Mouse (Mus musculus) liver, postnatal 0 days (tissue): ENCODE measurements around the gene A730061H03Rik. TPM values are rescaled to one million over a fixed set of nuclear protein-coding genes. Genes with fewer than 3 reads are reported as not detected.

Source experiments
- ATAC-seq: fragments of 200-750 bp; cut with Nextera tagmentation; 2 replicates; pipeline ENCODE4 v1.8.0; 2017; ENCODE audit warnings: mild to moderate bottlenecking, moderate library complexity
- DNase-seq: peaks from one replicate; pipeline ENCODE4 v3.0.0-alpha.2; 2016
- H3K27ac ChIP-seq: fragments of 300-500 bp; sonication (generic); 2 replicates; pipeline ENCODE4 v1.5.1; 2014; ENCODE audit warnings: antibody characterized with exemption, moderate library complexity, mild to moderate bottlenecking, low read depth
- H3K27me3 ChIP-seq: fragments of 300-500 bp; sonication (generic); 2 replicates; pipeline ENCODE4 v1.6.1; 2014; ENCODE audit warnings: low read length, control low read depth, mixed read lengths; ENCODE audit not compliant: insufficient read depth
- H3K36me3 ChIP-seq: fragments of 300-500 bp; sonication (generic); replicated peaks from 2 replicates; pipeline ENCODE4 v1.6.1; 2014; ENCODE audit warnings: mild to moderate bottlenecking, control low read depth, low read length, moderate library complexity, mixed read lengths; ENCODE audit not compliant: insufficient read depth
- H3K4me1 ChIP-seq: fragments of 300-500 bp; sonication (generic); 2 replicates; pipeline ENCODE4 v1.6.1; 2014; ENCODE audit warnings: antibody characterized with exemption, mild to moderate bottlenecking, control low read depth; ENCODE audit not compliant: insufficient read depth
- H3K4me2 ChIP-seq: fragments of 300-500 bp; sonication (generic); 2 replicates; pipeline ENCODE4 v1.6.1; 2014; ENCODE audit warnings: low read depth, mild to moderate bottlenecking, low read length, moderate library complexity, mixed read lengths
- H3K4me3 ChIP-seq: fragments of 300-500 bp; sonication (generic); 2 replicates; pipeline ENCODE4 v1.5.1; 2014; ENCODE audit warnings: low read depth, low read length
- H3K9ac ChIP-seq: fragments of 300-500 bp; sonication (generic); replicated peaks from 2 replicates; pipeline ENCODE4 v1.6.1; 2014; ENCODE audit warnings: mild to moderate bottlenecking, moderate library complexity
- H3K9me3 ChIP-seq: fragments of 300-500 bp; sonication (generic); 2 replicates; pipeline ENCODE4 v1.6.1; 2016; ENCODE audit warnings: mild to moderate bottlenecking, control low read depth, low read length, mixed read lengths
- CTCF ChIP-seq: sonication (generic); IDR thresholded peaks from 2 replicates; pipeline ENCODE4 v1.5.1; 2016; ENCODE audit warnings: antibody characterized with exemption, low read depth
- EP300 ChIP-seq: IDR thresholded peaks from 2 replicates; pipeline ENCODE4 v1.6.1; 2016; ENCODE audit warnings: antibody characterized with exemption, low read depth, mild to moderate bottlenecking
- WGBS: fragments of 180-500 bp; shearing (Covaris S2); extraction: QIAGEN DNeasy Blood & Tissue Kit; methylation state at CpG from one replicate; pipeline ENCODE4 v1.1.7; 2014; ENCODE audit not compliant: insufficient replicate concordance; 5-methylcytosine and 5-hydroxymethylcytosine counted together
- polyA plus RNA-seq: library from polyadenylated mRNA; unstranded; fragments of >200 nt; fragmentation: Nextera tagmentation; extraction: Ambion mirVana; gene quantifications from 2 replicates; pipeline ENCODE4 v1.2.1, GENCODE M21; 2015

Gene A730061H03Rik
- polyA plus RNA-seq, 1 experiment from 2014 or later: 1.4 TPM

DNA sequence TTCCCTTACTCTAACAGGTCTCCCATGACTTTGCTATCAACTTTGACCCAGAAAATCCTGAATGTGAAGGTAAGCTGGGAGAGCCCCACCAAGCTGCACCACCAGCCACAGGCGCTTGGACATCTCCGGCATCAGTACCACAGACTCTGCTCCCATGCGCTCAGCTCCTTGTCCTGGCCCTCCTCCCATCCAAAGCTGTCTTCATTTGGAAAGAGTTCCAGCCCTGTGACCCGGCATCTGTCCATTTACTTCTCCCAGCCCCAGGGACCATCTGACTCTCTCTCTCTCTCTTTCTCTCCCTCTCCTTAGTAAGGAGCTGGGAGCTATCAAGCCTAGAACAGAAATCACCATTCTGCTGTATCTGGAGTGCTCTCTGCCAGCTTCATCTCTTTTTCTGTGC is 44.4 kb downstream of the A730061H03Rik start:
- DNase-seq (no peak), ATAC-seq (no peak)
- Histone ChIP-seq H3K27ac (no peak overlapping the region), H3K9me3 (no peaks in the 10 kb centered on the region), H3K9ac (no peak overlapping the region), H3K36me3 (no peaks in the 10 kb centered on the region), H3K4me1 (peaks cover 6% of the 10 kb centered on the region), H3K4me3 (no peak overlapping the region), H3K27me3 (peaks cover 28% of the 10 kb centered on the region), H3K4me2 (no peak overlapping the region)
- WGBS: 92% methylated on average over 4 of the region's 4 CpGs
- no peak for TF ChIP-seq CTCF
- no peak for TF ChIP-seq EP300

DNA sequence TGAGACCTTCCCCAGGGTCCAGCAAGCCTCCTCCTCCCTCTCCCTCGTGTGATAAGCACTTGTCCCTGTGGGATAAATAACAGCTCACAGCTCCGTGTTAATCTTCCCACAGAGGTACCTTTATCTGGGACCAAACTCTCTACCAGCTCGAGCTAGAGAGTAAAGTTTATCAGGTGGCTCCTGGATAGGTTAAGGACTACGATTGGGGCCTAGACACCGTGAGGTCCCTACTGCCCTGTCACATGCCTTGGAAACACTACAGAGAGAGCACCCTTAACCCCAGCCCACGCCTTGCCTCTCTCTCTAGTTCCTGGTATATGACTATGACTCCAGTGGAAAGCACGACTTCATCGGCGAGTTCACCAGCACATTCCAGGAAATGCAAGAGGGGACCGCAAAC is 46.3 kb downstream of the A730061H03Rik start:
- no peak overlapping the region for H3K27ac ChIP-seq
- 47% methylated on average over 10 of the region's 10 CpGs for WGBS
- no peak for DNase-seq
- no peaks in the 10 kb centered on the region for H3K9me3 ChIP-seq
- H3K4me1 ChIP-seq: no peaks in the 10 kb centered on the region
- H3K27me3 ChIP-seq: peaks cover 22% of the 10 kb centered on the region
- H3K4me3 ChIP-seq: no peak overlapping the region
- ATAC-seq: no peak
- no peak overlapping the region for H3K4me2 ChIP-seq
- TF ChIP-seq EP300 (no peak), CTCF (no peak)
- H3K36me3 ChIP-seq: no peaks in the 10 kb centered on the region
- no peak overlapping the region for H3K9ac ChIP-seq

DNA sequence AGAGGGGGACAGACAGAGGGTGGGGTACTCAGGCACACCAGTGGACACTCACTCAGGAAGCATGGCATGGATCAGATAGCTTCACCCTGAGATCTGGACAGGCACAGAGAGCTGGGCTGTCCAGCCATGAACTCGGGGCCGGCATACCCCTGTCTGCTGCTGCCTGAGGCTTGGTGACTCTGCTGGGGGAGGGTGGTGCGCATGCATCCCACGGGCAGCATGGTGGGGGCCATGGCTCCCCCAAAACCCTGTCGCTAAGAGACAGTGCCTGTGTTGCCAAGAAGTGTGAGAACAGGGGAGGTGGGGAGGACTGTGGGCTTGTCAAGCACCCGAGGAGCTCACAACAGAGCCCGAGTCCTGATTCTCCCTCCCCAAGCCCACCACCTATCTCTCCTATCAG is 49.2 kb downstream of the A730061H03Rik start:
- no peak for DNase-seq
- H3K9ac ChIP-seq: no peak overlapping the region
- no peak overlapping the region for H3K27ac ChIP-seq
- no peak for ATAC-seq
- WGBS: 51% methylated on average over 7 of the region's 7 CpGs
- no peaks in the 10 kb centered on the region for H3K9me3 ChIP-seq
- no peak overlapping the region for H3K4me2 ChIP-seq
- H3K4me3 ChIP-seq: no peak overlapping the region
- no peaks in the 10 kb centered on the region for H3K36me3 ChIP-seq
- no peaks in the 10 kb centered on the region for H3K4me1 ChIP-seq
- peaks cover 18% of the 10 kb centered on the region for H3K27me3 ChIP-seq
- TF ChIP-seq CTCF (no peak), EP300 (no peak)

DNA sequence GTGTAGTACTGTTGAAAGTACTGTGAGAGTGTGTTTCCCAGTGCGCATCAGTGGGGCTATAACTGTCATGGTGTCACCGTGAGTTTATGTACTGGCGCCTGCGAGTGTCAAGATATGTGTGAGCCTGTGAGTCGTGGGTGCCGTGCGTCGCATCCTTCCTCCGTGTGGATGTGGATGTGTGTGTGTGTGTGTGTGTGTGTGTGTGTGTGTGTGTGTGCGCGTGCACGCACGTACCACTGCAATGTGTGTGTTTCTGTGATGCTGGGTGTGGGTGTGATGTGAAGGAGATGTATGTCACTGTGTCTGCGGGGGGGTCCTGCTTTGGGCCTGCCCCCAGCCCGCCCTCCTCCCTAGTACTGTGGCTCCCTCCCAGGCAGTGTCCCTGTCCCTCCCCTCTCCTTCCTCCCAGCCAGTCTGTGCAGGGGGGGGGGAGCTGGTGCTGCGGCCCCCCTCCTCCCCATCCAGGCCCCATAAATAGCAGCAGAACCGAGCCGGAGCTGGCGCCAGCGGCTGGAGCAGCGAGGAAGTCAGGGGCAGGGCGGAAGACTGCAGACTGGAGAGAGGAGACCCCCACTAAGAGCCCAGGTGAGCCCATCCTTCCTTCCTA is 50.0 kb downstream of the A730061H03Rik start, which contains the start of gene Cpne6:
TSS of gene Cpne6 (plus strand) at position 321 of the 607 bp plus-strand sequence.
- H3K4me2 ChIP-seq: no peak within 1 kb of the TSS
- no peaks in the 10 kb centered on the region for H3K9me3 ChIP-seq
- no peak for ATAC-seq
- H3K27ac ChIP-seq: no peak within 1 kb of the TSS
- no peak within 1 kb of the TSS for H3K4me3 ChIP-seq
- WGBS: 71% methylated on average over 17 of the region's 22 CpGs
- H3K36me3 ChIP-seq: no peaks in the 10 kb centered on the region
- DNase-seq: no peak
- TF ChIP-seq CTCF (no peak), EP300 (no peak)
- no peaks in the 10 kb centered on the region for H3K4me1 ChIP-seq
- peaks cover 18% of the 10 kb centered on the region for H3K27me3 ChIP-seq
- H3K9ac ChIP-seq: no peak within 1 kb of the TSS

Other genes with a start within 250 kb of the A730061H03Rik start
- gene Dhrs4, start 81.6 kb downstream of the A730061H03Rik start, polyA plus RNA-seq: 177 TPM in 2 replicates
- 0.06 and 0.08 TPM in 2 replicates for gene Carmil3, start 69.8 kb downstream of the A730061H03Rik start, polyA plus RNA-seq
- gene Cpne6, start 50.0 kb downstream of the A730061H03Rik start, polyA plus RNA-seq: not detected in 2 replicates
- not detected in 2 replicates for gene Nrl, start 35.4 kb downstream of the A730061H03Rik start, polyA plus RNA-seq
- 19.9 and 20.7 TPM in 2 replicates for gene Pck2, start 20.1 kb downstream of the A730061H03Rik start, polyA plus RNA-seq
- gene Dcaf11, start 400 bp downstream of the A730061H03Rik start, polyA plus RNA-seq: 59.9 and 62.7 TPM in 2 replicates
- 1.8 and 4.6 TPM in 2 replicates for gene Fitm1, start 15.2 kb upstream of the A730061H03Rik start, polyA plus RNA-seq
- gene Psme1, start 17.7 kb upstream of the A730061H03Rik start, polyA plus RNA-seq: 162 and 180 TPM in 2 replicates
- 17.3 and 19.2 TPM in 2 replicates for gene Emc9, start 24.9 kb upstream of the A730061H03Rik start, polyA plus RNA-seq
- gene Psme2, start 30.7 kb upstream of the A730061H03Rik start, polyA plus RNA-seq: 222 and 231 TPM in 2 replicates
- 8.5 and 9.6 TPM in 2 replicates for gene Rnf31, start 31.3 kb upstream of the A730061H03Rik start, polyA plus RNA-seq
- 18.6 and 19.4 TPM in 2 replicates for gene Irf9, start 43.2 kb upstream of the A730061H03Rik start, polyA plus RNA-seq
- 1.5 and 2.2 TPM in 2 replicates for gene Rec8, start 57.6 kb upstream of the A730061H03Rik start, polyA plus RNA-seq
- 14.7 and 16.6 TPM in 2 replicates for gene Ipo4, start 75.6 kb upstream of the A730061H03Rik start, polyA plus RNA-seq
- 0.99 and 1.6 TPM in 2 replicates for gene Gm49378, start 77.5 kb upstream of the A730061H03Rik start, polyA plus RNA-seq
- 39.3 and 42.8 TPM in 2 replicates for gene Tm9sf1, start 83.4 kb upstream of the A730061H03Rik start, polyA plus RNA-seq
- gene Tssk4, start 89.8 kb upstream of the A730061H03Rik start, polyA plus RNA-seq: 0.06 and 0.21 TPM in 2 replicates
- gene Mdp1, start 100.1 kb upstream of the A730061H03Rik start, polyA plus RNA-seq: 16.0 and 16.1 TPM in 2 replicates
- gene Gmpr2, start 111.5 kb upstream of the A730061H03Rik start, polyA plus RNA-seq: 15.0 and 17.4 TPM in 2 replicates
- gene Nedd8, start 111.7 kb upstream of the A730061H03Rik start, polyA plus RNA-seq: 228 and 231 TPM in 2 replicates
- gene Tinf2, start 121.4 kb upstream of the A730061H03Rik start, polyA plus RNA-seq: 11.5 and 14.1 TPM in 2 replicates
- 3.6 and 4.7 TPM in 2 replicates for gene Tgm1, start 153.5 kb upstream of the A730061H03Rik start, polyA plus RNA-seq
- 18.5 and 21.2 TPM in 2 replicates for gene Rabggta, start 161.9 kb upstream of the A730061H03Rik start, polyA plus RNA-seq
- 98.6 and 103 TPM in 2 replicates for gene Dhrs1, start 185.3 kb upstream of the A730061H03Rik start, polyA plus RNA-seq
- gene Nop9, start 185.3 kb upstream of the A730061H03Rik start, polyA plus RNA-seq: 13.2 and 14.5 TPM in 2 replicates
- gene Cideb, start 198.1 kb upstream of the A730061H03Rik start, polyA plus RNA-seq: 191 and 192 TPM in 2 replicates
- 1.8 and 2.1 TPM in 2 replicates for gene Ltb4r2, start 201.0 kb upstream of the A730061H03Rik start, polyA plus RNA-seq
- gene Ltb4r1, start 205.6 kb upstream of the A730061H03Rik start, polyA plus RNA-seq: 21.6 and 22.0 TPM in 2 replicates
- gene Adcy4, start 223.7 kb upstream of the A730061H03Rik start, polyA plus RNA-seq: 1.5 and 1.7 TPM in 2 replicates
- 9.6 and 10.3 TPM in 2 replicates for gene Ripk3, start 228.5 kb upstream of the A730061H03Rik start, polyA plus RNA-seq